Mouse (Mus musculus) thymus, postnatal 25 days (tissue): ENCODE data around the gene Galp.
"Not testable (repeated sequence)": the region's sequence is repeated elsewhere in the genome, so short reads cannot be mapped to it uniquely, and the experiment has no call there.

ENCODE experiments used
- DNase-seq: peaks from one replicate; pipeline ENCODE4 v3.0.0; 2022

The Galp gene

GRCm38 (mm10) chr7:6179013-6179412 is 17.9 kb upstream of the Galp start:
- DNase-seq = no peak

GRCm38 (mm10) chr7:6182882-6183281 is 14.0 kb upstream of the Galp start:
- no peak for DNase-seq

- no peak for DNase-seq
These were observed 13.1 kb upstream of the Galp start for GRCm38 (mm10) chr7:6183802-6184201.

GRCm38 (mm10) chr7:6184521-6184920 is 12.4 kb upstream of the Galp start:
- DNase-seq = no peak

GRCm38 (mm10) chr7:6185391-6185790 is 11.5 kb upstream of the Galp start:
- no peak for DNase-seq

GRCm38 (mm10) chr7:6186176-6186575 is 10.7 kb upstream of the Galp start:
- DNase-seq = no peak

- no peak for DNase-seq
These were observed 10.1 kb upstream of the Galp start for GRCm38 (mm10) chr7:6186756-6187155.

GRCm38 (mm10) chr7:6189542-6189941 is 7.3 kb upstream of the Galp start:
- no peak for DNase-seq

- DNase-seq = peak; percentile 75
These were observed 5.5 kb upstream of the Galp start for GRCm38 (mm10) chr7:6191376-6191775.

GRCm38 (mm10) chr7:6194129-6194528 is 2.8 kb upstream of the Galp start:
- DNase-seq = peak; percentile 62

GRCm38 (mm10) chr7:6195777-6196176 is 1.1 kb upstream of the Galp start:
- no peak for DNase-seq

GRCm38 (mm10) chr7:6204200-6204599 is 7.3 kb downstream of the Galp start:
- no peak for DNase-seq

- peak; percentile 25 for DNase-seq
These were observed 16.3 kb downstream of the Galp start for GRCm38 (mm10) chr7:6213144-6213543.

- not testable (repeated sequence) for DNase-seq
These were observed 17.8 kb downstream of the Galp start for GRCm38 (mm10) chr7:6214691-6215090.

GRCm38 (mm10) chr7:6220147-6220546 is 23.3 kb downstream of the Galp start:
- DNase-seq = no peak

GRCm38 (mm10) chr7:6221978-6222377 is 25.1 kb downstream of the Galp start, which contains the start of gene Zscan5b:
Zscan5b (plus strand) TSS chr7:6222278.
- no peak for DNase-seq

- DNase-seq = not testable (repeated sequence)
These were observed 31.6 kb downstream of the Galp start for GRCm38 (mm10) chr7:6228491-6228890.

- DNase-seq = no peak
These were observed 42.9 kb downstream of the Galp start for GRCm38 (mm10) chr7:6239787-6240186.

GRCm38 (mm10) chr7:6240841-6241425 is 44.0 kb downstream of the Galp start:
- DNase-seq = peak; percentile 33

GRCm38 (mm10) chr7:6244361-6245292 is 47.7 kb downstream of the Galp start:
- DNase-seq = no peak

GRCm38 (mm10) chr7:6252410-6252809 is 55.5 kb downstream of the Galp start, which contains the start of gene Epp13:
Epp13 (plus strand) TSS chr7:6252710.
- DNase-seq = no peak

GRCm38 (mm10) chr7:6254451-6254850 is 57.6 kb downstream of the Galp start:
- DNase-seq = no peak

- no peak for DNase-seq
These were observed 60.5 kb downstream of the Galp start for GRCm38 (mm10) chr7:6257386-6257785.
